Mouse (Mus musculus) liver, postnatal 0 days (tissue): ENCODE measurements around the gene Snrnp25.

Experiments
- CTCF ChIP-seq: sonication (generic); IDR thresholded peaks from 2 replicates; pipeline ENCODE4 v1.5.1; 2016; ENCODE audit warnings: antibody characterized with exemption, low read depth
- EP300 ChIP-seq: IDR thresholded peaks from 2 replicates; pipeline ENCODE4 v1.6.1; 2016; ENCODE audit warnings: antibody characterized with exemption, low read depth, mild to moderate bottlenecking

- no peak for TF ChIP-seq CTCF
- no peak for TF ChIP-seq EP300
Measured at GRCm38 (mm10) chr11:32159176-32159575, 46.0 kb upstream of the Snrnp25 start.
